Mouse (Mus musculus) hindbrain, embryonic 11.5 days (tissue): Measurements from ENCODE around the gene Rpl18a. TPM values are rescaled to one million over a fixed set of nuclear protein-coding genes. Genes with fewer than 3 reads are reported as not detected.
A peak's percentile ranks its signal among the peaks of the same experiment; 100 is the strongest.

Experiments used
- ATAC-seq: fragments of 200-750 bp; cut with Nextera tagmentation; 2 replicates; pipeline ENCODE4 v1.8.0; 2017; ENCODE audit warnings: mild to moderate bottlenecking, moderate TSS enrichment, moderate library complexity; ENCODE audit not compliant: low FRiP score
- DNase-seq: peaks from one replicate; pipeline ENCODE4 v3.0.0-alpha.2; 2015; ENCODE audit warnings: low spot score
- H3K27ac ChIP-seq: fragments of 300-500 bp; sonication (generic); 2 replicates; pipeline ENCODE4 v1.5.1; 2014; ENCODE audit warnings: mild to moderate bottlenecking, low read depth, low read length
- H3K27me3 ChIP-seq: fragments of 300-500 bp; sonication (generic); 2 replicates; pipeline ENCODE4 v1.6.1; 2014; ENCODE audit warnings: mild to moderate bottlenecking, low read length, moderate library complexity, mixed read lengths; ENCODE audit not compliant: control insufficient read depth, insufficient read depth
- H3K36me3 ChIP-seq: fragments of 300-500 bp; sonication (generic); 2 replicates; pipeline ENCODE4 v1.6.1; 2014; ENCODE audit warnings: mild to moderate bottlenecking, low read length, moderate library complexity, mixed read lengths; ENCODE audit not compliant: control insufficient read depth, insufficient read depth
- H3K4me1 ChIP-seq: fragments of 300-500 bp; sonication (generic); replicated peaks from 2 replicates; pipeline ENCODE4 v1.6.1; 2014; ENCODE audit warnings: low read length, mixed read lengths; ENCODE audit not compliant: control insufficient read depth, insufficient read depth
- H3K4me2 ChIP-seq: fragments of 300-500 bp; sonication (generic); replicated peaks from 2 replicates; pipeline ENCODE4 v1.6.1; 2014; ENCODE audit warnings: mild to moderate bottlenecking, low read depth, low read length
- H3K4me3 ChIP-seq: fragments of 300-500 bp; sonication (generic); 2 replicates; pipeline ENCODE4 v1.5.1; 2014; ENCODE audit warnings: low read depth, low read length
- H3K9ac ChIP-seq: fragments of 300-500 bp; sonication (generic); 2 replicates; pipeline ENCODE4 v1.6.1; 2014; ENCODE audit warnings: low read depth, low read length
- H3K9me3 ChIP-seq: fragments of 300-500 bp; sonication (generic); 2 replicates; pipeline ENCODE4 v1.6.1; 2016; ENCODE audit warnings: low read length; ENCODE audit not compliant: control insufficient read depth
- WGBS: fragments of 180-500 bp; shearing (Covaris S2); extraction: QIAGEN DNeasy Blood & Tissue Kit; methylation state at CpG from one replicate; pipeline ENCODE4 v1.1.7; 2014; 5-methylcytosine and 5-hydroxymethylcytosine counted together
- polyA plus RNA-seq: library from polyadenylated mRNA; unstranded; fragments of >200 nt; fragmentation: Nextera tagmentation; extraction: Ambion mirVana; gene quantifications from 2 replicates; pipeline ENCODE4 v1.2.1, GENCODE M21; 2014

Rpl18a gene
- 3,048 and 3,182 TPM in 2 replicates for polyA plus RNA-seq

GRCm38 (mm10) chr8:70897021-70897680, at the start of gene Rpl18a:
Gene Rpl18a, minus strand, starts transcription at chr8:70897412.
- H3K9ac ChIP-seq: peak within 1 kb of the TSS; percentile 75
- H3K27me3 ChIP-seq: peaks cover 17% of the 10 kb centered on the region
- no peaks in the 10 kb centered on the region; the same call in 1 of the 2 replicates for H3K36me3 ChIP-seq
- H3K27ac ChIP-seq: peak within 1 kb of the TSS; percentile 59
- WGBS: 0% methylated on average over 57 of the region's 60 CpGs
- peak within 1 kb of the TSS; percentile 66 for H3K4me3 ChIP-seq
- ATAC-seq (peak; percentile 97), DNase-seq (peak; percentile 97)
- H3K4me2 ChIP-seq: peak within 1 kb of the TSS; percentile 85
- H3K9me3 ChIP-seq: no peaks in the 10 kb centered on the region
- H3K4me1 ChIP-seq: peaks cover 10% of the 10 kb centered on the region; the same call in 1 of the 2 replicates

GRCm38 (mm10) chr8:70943187-70943586, 46.0 kb upstream of the Rpl18a start:
- Histone ChIP-seq H3K9ac (no peak overlapping the region), H3K9me3 (no peaks in the 10 kb centered on the region), H3K4me1 (no peaks in the 10 kb centered on the region), H3K27ac (no peak overlapping the region), H3K4me2 (no peak overlapping the region), H3K27me3 (no peaks in the 10 kb centered on the region), H3K4me3 (no peak overlapping the region), H3K36me3 (no peaks in the 10 kb centered on the region)
- 42% methylated on average over 1 of the region's 1 CpGs for WGBS
- ATAC-seq (no peak), DNase-seq (no peak)

- 66% methylated on average over 2 of the region's 2 CpGs for WGBS
- Histone ChIP-seq H3K27me3 (no peaks in the 10 kb centered on the region), H3K36me3 (no peaks in the 10 kb centered on the region), H3K9ac (no peak overlapping the region), H3K4me3 (no peak overlapping the region), H3K4me1 (no peaks in the 10 kb centered on the region), H3K4me2 (no peak overlapping the region), H3K27ac (no peak overlapping the region), H3K9me3 (no peaks in the 10 kb centered on the region)
- ATAC-seq: no peak
- no peak for DNase-seq
Measured at GRCm38 (mm10) chr8:70941478-70941877, 44.3 kb upstream of the Rpl18a start.

GRCm38 (mm10) chr8:70937200-70937599, 40.0 kb upstream of the Rpl18a start:
- H3K36me3 ChIP-seq: no peaks in the 10 kb centered on the region
- H3K27me3 ChIP-seq: no peaks in the 10 kb centered on the region
- DNase-seq: no peak
- H3K27ac ChIP-seq: no peak overlapping the region
- 82% methylated on average over 6 of the region's 6 CpGs for WGBS
- no peak overlapping the region for H3K9ac ChIP-seq
- H3K9me3 ChIP-seq: no peaks in the 10 kb centered on the region
- no peak for ATAC-seq
- H3K4me3 ChIP-seq: no peak overlapping the region
- H3K4me1 ChIP-seq: no peaks in the 10 kb centered on the region
- no peak overlapping the region for H3K4me2 ChIP-seq

GRCm38 (mm10) chr8:70934786-70935185, 37.6 kb upstream of the Rpl18a start:
- DNase-seq: no peak
- ATAC-seq: no peak
- Histone ChIP-seq H3K9me3 (no peaks in the 10 kb centered on the region), H3K36me3 (no peaks in the 10 kb centered on the region), H3K4me1 (no peaks in the 10 kb centered on the region), H3K4me2 (no peak overlapping the region), H3K27ac (no peak overlapping the region), H3K9ac (no peak overlapping the region), H3K27me3 (no peaks in the 10 kb centered on the region), H3K4me3 (no peak overlapping the region)
- 79% methylated on average over 7 of the region's 7 CpGs for WGBS

GRCm38 (mm10) chr8:70933036-70933435, 35.8 kb upstream of the Rpl18a start:
- H3K4me3 ChIP-seq: no peak overlapping the region
- no peak overlapping the region for H3K27ac ChIP-seq
- H3K27me3 ChIP-seq: no peaks in the 10 kb centered on the region
- no peaks in the 10 kb centered on the region for H3K4me1 ChIP-seq
- no peaks in the 10 kb centered on the region for H3K9me3 ChIP-seq
- no peak overlapping the region for H3K4me2 ChIP-seq
- no peak overlapping the region for H3K9ac ChIP-seq
- H3K36me3 ChIP-seq: no peaks in the 10 kb centered on the region
- DNase-seq: no peak
- 94% methylated on average over 4 of the region's 4 CpGs for WGBS
- no peak for ATAC-seq

- Histone ChIP-seq H3K4me3 (no peak overlapping the region), H3K4me1 (no peaks in the 10 kb centered on the region), H3K27ac (no peak overlapping the region), H3K27me3 (no peaks in the 10 kb centered on the region), H3K9me3 (no peaks in the 10 kb centered on the region), H3K9ac (no peak overlapping the region), H3K4me2 (no peak overlapping the region), H3K36me3 (no peaks in the 10 kb centered on the region)
- DNase-seq: no peak
- ATAC-seq: no peak
- WGBS: 94% methylated on average over 11 of the region's 11 CpGs
Measured at GRCm38 (mm10) chr8:70931731-70932130, 34.5 kb upstream of the Rpl18a start.

GRCm38 (mm10) chr8:70928778-70929322, 31.6 kb upstream of the Rpl18a start:
- no peak for ATAC-seq
- Histone ChIP-seq H3K36me3 (no peaks in the 10 kb centered on the region), H3K9ac (no peak overlapping the region), H3K27ac (no peak overlapping the region), H3K27me3 (no peaks in the 10 kb centered on the region), H3K9me3 (no peaks in the 10 kb centered on the region), H3K4me3 (no peak overlapping the region), H3K4me2 (no peak overlapping the region), H3K4me1 (no peaks in the 10 kb centered on the region)
- DNase-seq: no peak
- 87% methylated on average over 5 of the region's 5 CpGs for WGBS

GRCm38 (mm10) chr8:70928096-70928495, 30.9 kb upstream of the Rpl18a start:
- H3K27ac ChIP-seq: no peak overlapping the region
- H3K4me2 ChIP-seq: no peak overlapping the region
- H3K4me1 ChIP-seq: no peaks in the 10 kb centered on the region
- ATAC-seq: no peak
- no peaks in the 10 kb centered on the region for H3K9me3 ChIP-seq
- H3K36me3 ChIP-seq: no peaks in the 10 kb centered on the region
- DNase-seq: no peak
- 96% methylated on average over 3 of the region's 3 CpGs for WGBS
- no peak overlapping the region for H3K9ac ChIP-seq
- no peaks in the 10 kb centered on the region for H3K27me3 ChIP-seq
- no peak overlapping the region for H3K4me3 ChIP-seq
